Mouse (Mus musculus): ENCODE measurements around the gene Pip5k1b.

Gene Pip5k1b

GRCm38 (mm10) chr19:24543386-24544350 is 12.0 kb downstream of the Pip5k1b start:
- no peak for DNase-seq (ENCODE audit: low spot score)

GRCm38 (mm10) chr19:24542293-24542675 is 13.4 kb downstream of the Pip5k1b start:
- DNase-seq (ENCODE audit: low spot score), result no peak

GRCm38 (mm10) chr19:24541669-24542292 is 13.9 kb downstream of the Pip5k1b start:
- DNase-seq (ENCODE audit: low spot score), result no peak

GRCm38 (mm10) chr19:24540952-24541668 is 14.6 kb downstream of the Pip5k1b start:
- DNase-seq (ENCODE audit: low spot score), result no peak

- DNase-seq (ENCODE audit: low spot score), result no peak
These were observed 16.6 kb downstream of the Pip5k1b start for GRCm38 (mm10) chr19:24539041-24539440.

GRCm38 (mm10) chr19:24538181-24538580 is 17.5 kb downstream of the Pip5k1b start:
- DNase-seq (ENCODE audit: low spot score), result no peak

GRCm38 (mm10) chr19:24537691-24538090 is 18.0 kb downstream of the Pip5k1b start:
- no peak for DNase-seq (ENCODE audit: low spot score)

GRCm38 (mm10) chr19:24536920-24537319 is 18.8 kb downstream of the Pip5k1b start:
- peak; percentile 53 for DNase-seq (ENCODE audit: low spot score)

GRCm38 (mm10) chr19:24536280-24536679 is 19.4 kb downstream of the Pip5k1b start:
- DNase-seq (ENCODE audit: low spot score), result no peak

- no peak for DNase-seq (ENCODE audit: low spot score)
These were observed 20.5 kb downstream of the Pip5k1b start for GRCm38 (mm10) chr19:24535161-24535560.

- DNase-seq (ENCODE audit: low spot score), result no peak
These were observed 20.9 kb downstream of the Pip5k1b start for GRCm38 (mm10) chr19:24534733-24535132.

- DNase-seq (ENCODE audit: low spot score), result no peak
These were observed 26.6 kb downstream of the Pip5k1b start for GRCm38 (mm10) chr19:24528910-24529561.

GRCm38 (mm10) chr19:24528129-24528730 is 27.4 kb downstream of the Pip5k1b start:
- no peak for DNase-seq (ENCODE audit: low spot score)

GRCm38 (mm10) chr19:24527613-24527948 is 28.1 kb downstream of the Pip5k1b start:
- no peak for DNase-seq (ENCODE audit: low spot score)

- DNase-seq (ENCODE audit: low spot score), result no peak
These were observed 28.7 kb downstream of the Pip5k1b start for GRCm38 (mm10) chr19:24526731-24527612.

GRCm38 (mm10) chr19:24523476-24524313 is 32.0 kb downstream of the Pip5k1b start:
- DNase-seq (ENCODE audit: low spot score), result no peak

- no peak for DNase-seq (ENCODE audit: low spot score)
These were observed 33.7 kb downstream of the Pip5k1b start for GRCm38 (mm10) chr19:24521997-24522396.

GRCm38 (mm10) chr19:24521146-24521545 is 34.5 kb downstream of the Pip5k1b start:
- DNase-seq (ENCODE audit: low spot score), result no peak

GRCm38 (mm10) chr19:24519732-24520409 is 35.8 kb downstream of the Pip5k1b start:
- DNase-seq (ENCODE audit: low spot score), result no peak

Measured in adipocyte (in vitro differentiated cells).